Comparison of ENCODE assay signal across 8 mouse cellular contexts in the genomic region with DNA sequence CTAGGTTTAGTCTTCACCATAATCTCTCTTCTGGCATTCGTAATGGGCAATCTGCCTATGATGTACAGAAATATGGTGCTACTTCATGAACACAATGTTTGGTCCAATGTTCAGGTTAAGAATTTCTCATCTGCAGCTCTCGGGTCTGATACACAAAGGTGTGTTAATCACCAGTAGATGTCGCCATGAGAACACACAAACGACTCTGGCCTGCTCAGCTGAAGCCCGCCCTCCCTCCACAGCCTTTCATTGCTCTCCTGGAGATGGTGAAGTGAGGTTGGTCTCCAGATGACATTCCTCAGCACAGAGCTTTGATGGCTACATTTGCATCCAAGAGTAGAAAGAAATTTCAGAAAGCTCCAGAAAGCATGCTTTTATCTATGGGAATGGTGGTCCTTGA.
DNase-seq lines count a peak whose midpoint lies in the region; ATAC-seq and TF ChIP-seq lines count a peak whose summit lies in the region.

No protein-coding gene starts in this region.

- no peaks in the 10 kb centered on the region for H3K9me3 ChIP-seq in CH12.LX (replicated peaks; ENCODE audit: low read length)
- no peaks in the 10 kb centered on the region for H3K9me3 ChIP-seq in hindbrain, embryonic 11.5 days (ENCODE audit: control insufficient read depth, low read length)
- no peaks in the 10 kb centered on the region for H3K9me3 ChIP-seq in limb, embryonic 11.5 days (ENCODE audit: control insufficient read depth, low read length)
- no peaks in the 10 kb centered on the region for H3K9me3 ChIP-seq in neural tube, embryonic 11.5 days (ENCODE audit: control insufficient read depth, low read length)

- no peak for TF ChIP-seq EP300 in CH12.LX (IDR thresholded peaks at IDR 0.05; ENCODE audit: low read length)

- no peaks in the 10 kb centered on the region for H3K36me3 ChIP-seq in CH12.LX (replicated peaks in 1 of 2; ENCODE audit: control insufficient read depth in 1 of 2, insufficient read depth in 1 of 2, low read length in 1 of 2)
- no peaks in the 10 kb centered on the region for H3K36me3 ChIP-seq in hindbrain, embryonic 11.5 days (ENCODE audit: control insufficient read depth, insufficient read depth, low read length)
- no peaks in the 10 kb centered on the region for H3K36me3 ChIP-seq in limb, embryonic 11.5 days (ENCODE audit: control insufficient read depth, insufficient read depth, low read length)
- no peaks in the 10 kb centered on the region for H3K36me3 ChIP-seq in neural tube, embryonic 11.5 days (ENCODE audit: control insufficient read depth, insufficient read depth, low read length)

- H3K4me2 ChIP-seq in CH12.LX (ENCODE audit: insufficient read depth, low read depth, poor library complexity, severe bottlenecking): no peak overlapping the region
- no peak overlapping the region for H3K4me2 ChIP-seq in hindbrain, embryonic 11.5 days (replicated peaks; ENCODE audit: low read depth, low read length)
- H3K4me2 ChIP-seq in limb, embryonic 11.5 days (ENCODE audit: low read depth, severe bottlenecking): no peak overlapping the region
- no peak overlapping the region for H3K4me2 ChIP-seq in neural tube, embryonic 11.5 days (ENCODE audit: low read depth)

- H3K4me3 ChIP-seq in CH12.LX (replicated peaks in 1 of 3; ENCODE audit: low read depth in 2 of 3, low read length in 2 of 3, poor library complexity in 1 of 3): no peak overlapping the region
- H3K4me3 ChIP-seq in hindbrain, embryonic 11.5 days (ENCODE audit: low read depth, low read length): no peak overlapping the region
- no peak overlapping the region for H3K4me3 ChIP-seq in limb, embryonic 11.5 days (ENCODE audit: low read depth, low read length)
- no peak overlapping the region for H3K4me3 ChIP-seq in neural tube, embryonic 11.5 days (ENCODE audit: low read depth, low read length)

- no peak for TF ChIP-seq POLR2A in CH12.LX (IDR thresholded peaks at IDR 0.05; ENCODE audit: low read depth, low read length)

- TF ChIP-seq RAD21 in CH12.LX (IDR thresholded peaks at IDR 0.05; ENCODE audit: low read depth, low read length): peak; percentile 95

- WGBS in hindbrain, embryonic 11.5 days: 5% methylated on average over 5 of the region's 5 CpGs
- WGBS in limb, embryonic 11.5 days: 10% methylated on average over 5 of the region's 5 CpGs
- WGBS in neural tube, embryonic 11.5 days: 10% methylated on average over 5 of the region's 5 CpGs

- peak; percentile 90 for ATAC-seq in cerebellum, adult (ENCODE audit: insufficient number of reproducible peaks, low FRiP score, low TSS enrichment)
- ATAC-seq in common myeloid progenitor, adult 5-6 weeks (replicated peaks; ENCODE audit: low read depth, poor library complexity, severe bottlenecking): peak; percentile 93
- ATAC-seq in hindbrain, embryonic 11.5 days (ENCODE audit: low FRiP score): peak; percentile 86
- peak; percentile 81 for ATAC-seq in limb, embryonic 11.5 days (ENCODE audit: insufficient number of reproducible peaks, low FRiP score, low TSS enrichment, low read depth)
- peak; percentile 87 for ATAC-seq in neural tube, embryonic 11.5 days (ENCODE audit: insufficient read depth, low FRiP score, low TSS enrichment)

- no peak for DNase-seq in cerebellum, adult 11-12 months
- peak; percentile 71 for DNase-seq in CH12.LX (ENCODE audit: extremely low read depth)
- peak; percentile 70 for DNase-seq in hindbrain, embryonic 11.5 days (ENCODE audit: low spot score)
- peak; percentile 79 for DNase-seq in limb, embryonic 11.5 days (ENCODE audit: low spot score)
- peak; percentile 69 for DNase-seq in neural tube, embryonic 11.5 days (ENCODE audit: low spot score)
- no peak for DNase-seq in ovary, postnatal 36 days (ENCODE audit: low spot score)

- H3K4me1 ChIP-seq in CH12.LX (ENCODE audit: control insufficient read depth in 1 of 2, insufficient read depth in 2 of 2): no peaks in the 10 kb centered on the region
- H3K4me1 ChIP-seq in hindbrain, embryonic 11.5 days (replicated peaks; ENCODE audit: control insufficient read depth, insufficient read depth, low read length): no peaks in the 10 kb centered on the region
- peaks cover 24% of the 10 kb centered on the region for H3K4me1 ChIP-seq in limb, embryonic 11.5 days (ENCODE audit: control insufficient read depth, insufficient read depth, low read length)
- no peaks in the 10 kb centered on the region; the same call in 1 of the 2 replicates for H3K4me1 ChIP-seq in neural tube, embryonic 11.5 days (ENCODE audit: control insufficient read depth, insufficient read depth, low read length)

- H3K9ac ChIP-seq in CH12.LX (ENCODE audit: insufficient read depth, low read depth): no peak overlapping the region
- H3K9ac ChIP-seq in hindbrain, embryonic 11.5 days (ENCODE audit: low read depth, low read length): no peak overlapping the region
- H3K9ac ChIP-seq in limb, embryonic 11.5 days (ENCODE audit: low read length): no peak overlapping the region
- H3K9ac ChIP-seq in neural tube, embryonic 11.5 days (ENCODE audit: low read length): no peak overlapping the region

- TF ChIP-seq CTCF in CH12.LX (conservative IDR thresholded peaks at IDR 0.05 in 1 of 2, IDR thresholded peaks at IDR 0.05 in 1 of 2; ENCODE audit: low read depth in 2 of 2, low read length in 2 of 2): peak; percentile 57 to 93

- H3K79me2 ChIP-seq in CH12.LX (replicated peaks; ENCODE audit: control insufficient read depth, extremely low read depth, insufficient read depth, poor library complexity, severe bottlenecking): no peaks in the 10 kb centered on the region

- dilution Hi-C loops in CH12.LX (cut with MboI; ENCODE audit: extremely low pct_ligation_motif_present, extremely low pct_unique_long_range_greater_than_20kb, low sequenced_read_pairs): no loop called here

- H3K27ac ChIP-seq in CH12.LX (ENCODE audit: insufficient read depth, low read depth): no peak overlapping the region
- no peak overlapping the region for H3K27ac ChIP-seq in hindbrain, embryonic 11.5 days (ENCODE audit: low read depth, low read length)
- no peak overlapping the region for H3K27ac ChIP-seq in limb, embryonic 11.5 days (replicated peaks; ENCODE audit: low read depth, low read length)
- H3K27ac ChIP-seq in neural tube, embryonic 11.5 days (ENCODE audit: low read depth, low read length): no peak overlapping the region

- no peaks in the 10 kb centered on the region for H3K27me3 ChIP-seq in CH12.LX (replicated peaks)
- H3K27me3 ChIP-seq in hindbrain, embryonic 11.5 days (ENCODE audit: control insufficient read depth, insufficient read depth, low read length): peaks cover 3% of the 10 kb centered on the region; the same call in 1 of the 2 replicates
- H3K27me3 ChIP-seq in limb, embryonic 11.5 days (ENCODE audit: control insufficient read depth, insufficient read depth, low read length): no peaks in the 10 kb centered on the region
- no peaks in the 10 kb centered on the region for H3K27me3 ChIP-seq in neural tube, embryonic 11.5 days (ENCODE audit: control insufficient read depth, insufficient read depth, low read length)

- in situ Hi-C loops in CH12.LX (cut with MboI; ENCODE audit: low pct_ligation_motif_present, low pct_unique_long_range_greater_than_20kb, low sequenced_read_pairs): loop anchor here (10.0 kb wide), 1 partner anchor 385 kb away; no protein-coding TSS in a partner anchor

TF ChIP-seq in CH12.LX, 34 proteins besides CTCF, POLR2A, EP300 and RAD21:
- no peak for TF ChIP-seq ETS1 (conservative IDR thresholded peaks at IDR 0.05; ENCODE audit: low read depth, low read length)
- no peak for TF ChIP-seq KAT2A (IDR thresholded peaks at IDR 0.05; ENCODE audit: insufficient replicate concordance, low read length)
- peak; percentile 47; the same call in 1 of the 2 replicates for TF ChIP-seq IRF4 (IDR thresholded peaks at IDR 0.05; ENCODE audit: low read depth, low read length)
- TF ChIP-seq ZMIZ1 (IDR thresholded peaks at IDR 0.05; ENCODE audit: low read depth, low read length): no peak
- peak; percentile 81 for TF ChIP-seq SMC3 (IDR thresholded peaks at IDR 0.05; ENCODE audit: low read depth, low read length)
- TF ChIP-seq JUND (conservative IDR thresholded peaks at IDR 0.05; ENCODE audit: low read depth, low read length): 0 out of 2 replicates have a peak, but pooled peaks have one; percentile 16
- peak; percentile 53 for TF ChIP-seq ZC3H11A (IDR thresholded peaks at IDR 0.05; ENCODE audit: low read depth, low read length)
- no peak for TF ChIP-seq ZNF384 (IDR thresholded peaks at IDR 0.05; ENCODE audit: low read depth, low read length)

Comparison
In these comparisons a context has a peak if more than half of its experiments do, and no peak if none do; other contexts are left out.
1. DNase-seq: peak in CH12.LX (single experiment), hindbrain, embryonic 11.5 days (single experiment), limb, embryonic 11.5 days (single experiment) and neural tube, embryonic 11.5 days (single experiment); none in cerebellum, adult 11-12 months (single experiment) and ovary, postnatal 36 days (single experiment).
2. Peak in every context shown above with its lines, with median percentiles within 50 percentile points of each other: ATAC-seq.